Mouse (Mus musculus) liver, embryonic 16.5 days (tissue): ENCODE results near the gene Cst8. TPM values are rescaled to one million over a fixed set of nuclear protein-coding genes. Genes with fewer than 3 reads are reported as not detected.

Source experiments
- polyA plus RNA-seq: library from polyadenylated mRNA; unstranded; fragments of >200 nt; fragmentation: Nextera tagmentation; extraction: Ambion mirVana; gene quantifications from 2 replicates; pipeline ENCODE4 v1.2.1, GENCODE M21; 2015

Gene Cst8
- polyA plus RNA-seq, 1 experiment from 2014 or later: 0.79 TPM

Other genes with a start within 250 kb of the Cst8 start
- 41.4 and 45.1 TPM in 2 replicates for gene Nxt1, start 126.2 kb upstream of the Cst8 start, polyA plus RNA-seq
- gene Gzf1, start 117.8 kb upstream of the Cst8 start, polyA plus RNA-seq: 11.7 and 13.9 TPM in 2 replicates
- 0.27 and 0.34 TPM in 2 replicates for gene Napb, start 66.3 kb upstream of the Cst8 start, polyA plus RNA-seq
- not detected in 2 replicates for gene Cstl1, start 48.4 kb upstream of the Cst8 start, polyA plus RNA-seq
- gene Cst11, start 27.3 kb upstream of the Cst8 start, polyA plus RNA-seq: not detected in 2 replicates
- gene 8030411F24Rik, start 16.8 kb upstream of the Cst8 start, polyA plus RNA-seq: not detected in 2 replicates
- not detected in 2 replicates for gene Cst12, start 9.4 kb upstream of the Cst8 start, polyA plus RNA-seq
- gene Cst13, start 21.3 kb downstream of the Cst8 start, polyA plus RNA-seq: not detected in 2 replicates
- not detected in 2 replicates for gene Cst9, start 36.4 kb downstream of the Cst8 start, polyA plus RNA-seq
- gene 9230104L09Rik, start 66.3 kb downstream of the Cst8 start, polyA plus RNA-seq: not detected in 2 replicates
- 179 and 183 TPM in 2 replicates for gene Cst3, start 76.9 kb downstream of the Cst8 start, polyA plus RNA-seq
- not detected in 2 replicates for gene Gm1330, start 204.5 kb downstream of the Cst8 start, polyA plus RNA-seq
- gene Gm10750, start 218.5 kb downstream of the Cst8 start, polyA plus RNA-seq: not detected in 2 replicates